ENCODE assay signal across 22 mouse cellular contexts in genomic region chr4:142342482-142343206, GRCm38 (mm10).
DNase-seq lines count a peak whose midpoint lies in the region; ATAC-seq and TF ChIP-seq lines count a peak whose summit lies in the region.
"Had no signal": no experiment of that assay in that cellular context is flagged by ENCODE, and none has a peak within 500 bp of the region (broad histone marks: within the 10 kb centered on the region; RNA-seq: fewer than 3 reads in every experiment).

No protein-coding gene starts in this region.

- no peak overlapping the region for H3K4me2 ChIP-seq in forebrain, postnatal 0 days (ENCODE audit: low read depth)
- no peak overlapping the region for H3K4me2 ChIP-seq in midbrain, embryonic 13.5 days (replicated peaks)
- no peak overlapping the region for H3K4me2 ChIP-seq in midbrain, embryonic 11.5 days
- H3K4me2 ChIP-seq in hindbrain, embryonic 16.5 days (ENCODE audit: low read length): no peak overlapping the region
- H3K4me2 ChIP-seq in midbrain, postnatal 0 days (ENCODE audit: low read depth, low read length, poor library complexity, severe bottlenecking): no peak overlapping the region
- H3K4me2 ChIP-seq: embryonic facial prominence, embryonic 13.5 days had no signal

- no peaks in the 10 kb centered on the region for H3K27me3 ChIP-seq in forebrain, postnatal 0 days (ENCODE audit: insufficient read depth, low read length)
- no peaks in the 10 kb centered on the region for H3K27me3 ChIP-seq in forebrain, embryonic 10.5 days (ENCODE audit: poor library complexity, severe bottlenecking)
- H3K27me3 ChIP-seq in midbrain, embryonic 13.5 days: no peaks in the 10 kb centered on the region
- no peaks in the 10 kb centered on the region for H3K27me3 ChIP-seq in midbrain, embryonic 11.5 days (ENCODE audit: control insufficient read depth, insufficient read depth, low read length)
- no peaks in the 10 kb centered on the region for H3K27me3 ChIP-seq in hindbrain, embryonic 16.5 days (replicated peaks; ENCODE audit: control insufficient read depth, insufficient read depth, low read length)
- H3K27me3 ChIP-seq in midbrain, postnatal 0 days (ENCODE audit: insufficient read depth, low read length): no peaks in the 10 kb centered on the region
- H3K27me3 ChIP-seq: CH12.LX; embryonic facial prominence, embryonic 13.5 days; Patski had no signal

- no peak overlapping the region for H3K4me3 ChIP-seq in forebrain, postnatal 0 days (ENCODE audit: low read depth, low read length)
- H3K4me3 ChIP-seq in forebrain, embryonic 10.5 days: no peak overlapping the region
- H3K4me3 ChIP-seq in midbrain, embryonic 13.5 days (replicated peaks): no peak overlapping the region
- no peak overlapping the region for H3K4me3 ChIP-seq in midbrain, embryonic 11.5 days (ENCODE audit: low read depth, low read length)
- H3K4me3 ChIP-seq in hindbrain, embryonic 16.5 days (ENCODE audit: low read length): no peak overlapping the region
- no peak overlapping the region for H3K4me3 ChIP-seq in midbrain, postnatal 0 days (ENCODE audit: low read depth, low read length)
- H3K4me3 ChIP-seq: embryonic facial prominence, embryonic 13.5 days; erythroblast, embryonic 14.5 days; myocyte had no signal

- H3K27ac ChIP-seq in forebrain, postnatal 0 days (ENCODE audit: low read depth, low read length): no peak overlapping the region
- H3K27ac ChIP-seq in forebrain, embryonic 10.5 days: no peak overlapping the region
- H3K27ac ChIP-seq in midbrain, embryonic 13.5 days: no peak overlapping the region
- H3K27ac ChIP-seq in midbrain, embryonic 11.5 days (ENCODE audit: low read depth, low read length): no peak overlapping the region
- no peak overlapping the region for H3K27ac ChIP-seq in hindbrain, embryonic 16.5 days (ENCODE audit: low read depth, low read length)
- no peak overlapping the region for H3K27ac ChIP-seq in midbrain, postnatal 0 days (ENCODE audit: low read depth, low read length)
- H3K27ac ChIP-seq: embryonic facial prominence, embryonic 13.5 days; kidney, postnatal 0 days had no signal

- no peaks in the 10 kb centered on the region for H3K9me3 ChIP-seq in forebrain, postnatal 0 days (ENCODE audit: low read length)
- H3K9me3 ChIP-seq in forebrain, embryonic 10.5 days: no peaks in the 10 kb centered on the region
- H3K9me3 ChIP-seq in midbrain, embryonic 13.5 days: no peaks in the 10 kb centered on the region
- H3K9me3 ChIP-seq in midbrain, embryonic 11.5 days (ENCODE audit: control insufficient read depth, low read length): no peaks in the 10 kb centered on the region
- no peaks in the 10 kb centered on the region for H3K9me3 ChIP-seq in hindbrain, embryonic 16.5 days (ENCODE audit: control insufficient read depth, low read length)
- no peaks in the 10 kb centered on the region for H3K9me3 ChIP-seq in midbrain, postnatal 0 days (ENCODE audit: low read length)
- H3K9me3 ChIP-seq: embryonic facial prominence, embryonic 13.5 days had no signal

- H3K36me3 ChIP-seq in forebrain, postnatal 0 days (ENCODE audit: insufficient read depth): no peaks in the 10 kb centered on the region
- H3K36me3 ChIP-seq in forebrain, embryonic 10.5 days (replicated peaks): 0 out of 2 replicates have a peak, but pooled peaks cover 3% of the 10 kb centered on the region
- H3K36me3 ChIP-seq in midbrain, embryonic 13.5 days: no peaks in the 10 kb centered on the region
- no peaks in the 10 kb centered on the region for H3K36me3 ChIP-seq in midbrain, embryonic 11.5 days (ENCODE audit: control insufficient read depth, insufficient read depth, low read length)
- H3K36me3 ChIP-seq in hindbrain, embryonic 16.5 days (ENCODE audit: control insufficient read depth, insufficient read depth, low read length): no peaks in the 10 kb centered on the region
- no peaks in the 10 kb centered on the region for H3K36me3 ChIP-seq in midbrain, postnatal 0 days (ENCODE audit: insufficient read depth, low read length)
- H3K36me3 ChIP-seq: embryonic facial prominence, embryonic 13.5 days; G1E had no signal

- WGBS in forebrain, postnatal 0 days: 55% methylated on average over 19 of the region's 19 CpGs
- 81% methylated on average over 19 of the region's 19 CpGs for WGBS in forebrain, embryonic 10.5 days
- 61% methylated on average over 19 of the region's 19 CpGs for WGBS in midbrain, embryonic 13.5 days
- 78% methylated on average over 19 of the region's 19 CpGs for WGBS in midbrain, embryonic 11.5 days
- WGBS in hindbrain, embryonic 16.5 days: 47% methylated on average over 19 of the region's 19 CpGs
- 40% methylated on average over 19 of the region's 19 CpGs for WGBS in midbrain, postnatal 0 days

- no peak for DNase-seq in forebrain, postnatal 0 days
- no peak for DNase-seq in forebrain, embryonic 10.5 days (ENCODE audit: extremely low spot score, low spot score)
- no peak for DNase-seq in midbrain, embryonic 11.5 days (ENCODE audit: low spot score, missing footprints)
- peak; percentile 56 for DNase-seq in midbrain, postnatal 0 days (ENCODE audit: low spot score)
- no peak for DNase-seq in layer of hippocampus, adult 18-20 months (ENCODE audit: low spot score in 2 of 2)
- DNase-seq: adrenal gland, postnatal 36 days; cerebellum, adult 11-12 months; gastrocnemius, postnatal 25 days; heart, adult 18-20 months; kidney, adult 2 months; lung, postnatal 4 days; thymus, postnatal 25 days had no signal

- no peak for TF ChIP-seq CTCF in forebrain, postnatal 0 days (IDR thresholded peaks at IDR 0.05; ENCODE audit: low read depth)
- no peak for TF ChIP-seq CTCF in midbrain, postnatal 0 days (IDR thresholded peaks at IDR 0.05)

- ATAC-seq in forebrain, postnatal 0 days: peak; percentile 7; the same call in 1 of the 2 replicates
- ATAC-seq in midbrain, embryonic 13.5 days: peak; percentile 51
- no peak for ATAC-seq in midbrain, embryonic 11.5 days (ENCODE audit: low FRiP score)
- ATAC-seq in hindbrain, embryonic 16.5 days: peak; percentile 18; the same call in 1 of the 2 replicates
- ATAC-seq in midbrain, postnatal 0 days (ENCODE audit: low FRiP score): no peak
- ATAC-seq: forebrain, embryonic 14.5 days; Patski had no signal

- H3K4me1 ChIP-seq in forebrain, postnatal 0 days (ENCODE audit: insufficient read depth): no peaks in the 10 kb centered on the region
- peaks cover 43% of the 10 kb centered on the region for H3K4me1 ChIP-seq in forebrain, embryonic 10.5 days
- peaks cover 67% of the 10 kb centered on the region for H3K4me1 ChIP-seq in midbrain, embryonic 13.5 days (replicated peaks)
- H3K4me1 ChIP-seq in midbrain, embryonic 11.5 days (ENCODE audit: control insufficient read depth, insufficient read depth, low read length): peaks cover 14% of the 10 kb centered on the region
- peaks cover 30% of the 10 kb centered on the region for H3K4me1 ChIP-seq in hindbrain, embryonic 16.5 days (ENCODE audit: control insufficient read depth, insufficient read depth, low read depth, low read length)
- peaks cover 13% of the 10 kb centered on the region; the same call in 1 of the 2 replicates for H3K4me1 ChIP-seq in midbrain, postnatal 0 days (ENCODE audit: insufficient read depth, low read length)

- H3K9ac ChIP-seq in forebrain, postnatal 0 days: no peak overlapping the region
- no peak overlapping the region for H3K9ac ChIP-seq in midbrain, embryonic 13.5 days (replicated peaks)
- H3K9ac ChIP-seq in midbrain, embryonic 11.5 days (ENCODE audit: low read length): no peak overlapping the region
- H3K9ac ChIP-seq in hindbrain, embryonic 16.5 days (ENCODE audit: low read depth, low read length): no peak overlapping the region
- no peak overlapping the region for H3K9ac ChIP-seq in midbrain, postnatal 0 days (replicated peaks; ENCODE audit: low read length, poor library complexity, severe bottlenecking)
- H3K9ac ChIP-seq: embryonic facial prominence, embryonic 13.5 days had no signal

Comparison
In these comparisons a context has a peak if more than half of its experiments do, and no peak if none do; other contexts are left out.
1. ATAC-seq: peak in forebrain, postnatal 0 days (single experiment), midbrain, embryonic 13.5 days (single experiment) and hindbrain, embryonic 16.5 days (single experiment); none in midbrain, embryonic 11.5 days (single experiment) and midbrain, postnatal 0 days (single experiment).